Mouse (Mus musculus): ENCODE data around the gene Neu3. TPM values are rescaled to one million over a fixed set of nuclear protein-coding genes. Genes with fewer than 3 reads are reported as not detected.

Neu3 gene
- 2.1 and 2.4 TPM in 2 replicates for polyA plus RNA-seq (2014; fragmentation: Nextera tagmentation; extraction: Ambion mirVana)

GRCm38 (mm10) chr7:99828083-99828570 lies at the start of gene Neu3:
Neu3 (minus strand) TSS chr7:99828417.
- H3K36me3 ChIP-seq (ENCODE audit: control insufficient read depth, insufficient read depth, low read length) = no peaks in the 10 kb centered on the region
- 0 out of 2 replicates have a peak, but pooled peaks cover 3% of the 10 kb centered on the region for H3K4me1 ChIP-seq (ENCODE audit: control insufficient read depth, insufficient read depth, low read length)
- H3K9ac ChIP-seq (replicated peaks; ENCODE audit: low read depth, low read length) = peak within 1 kb of the TSS; percentile 29
- H3K4me3 ChIP-seq (ENCODE audit: low read depth, low read length) = peak within 1 kb of the TSS; percentile 27
- no peaks in the 10 kb centered on the region for H3K9me3 ChIP-seq (ENCODE audit: control insufficient read depth, low read length)
- H3K4me2 ChIP-seq (ENCODE audit: low read depth, low read length) = peak within 1 kb of the TSS; percentile 38
- H3K27me3 ChIP-seq (ENCODE audit: control insufficient read depth, insufficient read depth, low read length) = no peaks in the 10 kb centered on the region
- ATAC-seq (ENCODE audit: low read depth) = peak; percentile 96
- under 1% methylated on average over 26 of the region's 26 CpGs for WGBS
- H3K27ac ChIP-seq (ENCODE audit: low read depth, low read length) = 0 out of 2 replicates have a peak within 1 kb of the TSS, but pooled peaks have one; percentile 13

GRCm38 (mm10) chr7:99876345-99876744 lies 48.1 kb upstream of the Neu3 start:
- H3K9ac ChIP-seq (replicated peaks; ENCODE audit: low read depth, low read length) = no peak overlapping the region
- H3K36me3 ChIP-seq (ENCODE audit: control insufficient read depth, insufficient read depth, low read length) = no peaks in the 10 kb centered on the region
- no peak overlapping the region for H3K4me2 ChIP-seq (ENCODE audit: low read depth, low read length)
- H3K4me3 ChIP-seq (ENCODE audit: low read depth, low read length) = no peak overlapping the region
- 3% methylated on average over 3 of the region's 3 CpGs for WGBS
- H3K4me1 ChIP-seq (ENCODE audit: control insufficient read depth, insufficient read depth, low read length) = 0 out of 2 replicates have a peak, but pooled peaks cover 4% of the 10 kb centered on the region
- H3K27ac ChIP-seq (ENCODE audit: low read depth, low read length) = no peak overlapping the region
- no peaks in the 10 kb centered on the region for H3K27me3 ChIP-seq (ENCODE audit: control insufficient read depth, insufficient read depth, low read length)
- peak; percentile 44; the same call in 1 of the 2 replicates for ATAC-seq (ENCODE audit: low read depth)
- H3K9me3 ChIP-seq (ENCODE audit: control insufficient read depth, low read length) = no peaks in the 10 kb centered on the region

- Histone ChIP-seq H3K4me3 (ENCODE audit: low read depth, low read length) (no peak overlapping the region), H3K27ac (ENCODE audit: low read depth, low read length) (no peak overlapping the region), H3K27me3 (ENCODE audit: control insufficient read depth, insufficient read depth, low read length) (no peaks in the 10 kb centered on the region), H3K4me2 (ENCODE audit: low read depth, low read length) (no peak overlapping the region), H3K36me3 (ENCODE audit: control insufficient read depth, insufficient read depth, low read length) (no peaks in the 10 kb centered on the region), H3K9me3 (ENCODE audit: control insufficient read depth, low read length) (no peaks in the 10 kb centered on the region), H3K4me1 (ENCODE audit: control insufficient read depth, insufficient read depth, low read length) (0 out of 2 replicates have a peak, but pooled peaks cover 4% of the 10 kb centered on the region), H3K9ac (replicated peaks; ENCODE audit: low read depth, low read length) (no peak overlapping the region)
- no peak for ATAC-seq (ENCODE audit: low read depth)
- WGBS = 62% methylated on average over 5 of the region's 5 CpGs
These were observed 47.7 kb upstream of the Neu3 start for GRCm38 (mm10) chr7:99875891-99876290.

GRCm38 (mm10) chr7:99873965-99874364 lies 45.7 kb upstream of the Neu3 start:
- WGBS = 77% methylated on average over 6 of the region's 6 CpGs
- H3K4me3 ChIP-seq (ENCODE audit: low read depth, low read length) = no peak overlapping the region
- no peak overlapping the region for H3K4me2 ChIP-seq (ENCODE audit: low read depth, low read length)
- H3K36me3 ChIP-seq (ENCODE audit: control insufficient read depth, insufficient read depth, low read length) = no peaks in the 10 kb centered on the region
- H3K9me3 ChIP-seq (ENCODE audit: control insufficient read depth, low read length) = no peaks in the 10 kb centered on the region
- no peaks in the 10 kb centered on the region for H3K27me3 ChIP-seq (ENCODE audit: control insufficient read depth, insufficient read depth, low read length)
- H3K9ac ChIP-seq (replicated peaks; ENCODE audit: low read depth, low read length) = no peak overlapping the region
- ATAC-seq (ENCODE audit: low read depth) = no peak
- H3K4me1 ChIP-seq (ENCODE audit: control insufficient read depth, insufficient read depth, low read length) = 0 out of 2 replicates have a peak, but pooled peaks cover 4% of the 10 kb centered on the region
- H3K27ac ChIP-seq (ENCODE audit: low read depth, low read length) = no peak overlapping the region

- no peak for ATAC-seq (ENCODE audit: low read depth)
- no peaks in the 10 kb centered on the region for H3K9me3 ChIP-seq (ENCODE audit: control insufficient read depth, low read length)
- H3K4me1 ChIP-seq (ENCODE audit: control insufficient read depth, insufficient read depth, low read length) = no peaks in the 10 kb centered on the region
- WGBS = 70% methylated on average over 4 of the region's 4 CpGs
- H3K27me3 ChIP-seq (ENCODE audit: control insufficient read depth, insufficient read depth, low read length) = no peaks in the 10 kb centered on the region
- H3K36me3 ChIP-seq (ENCODE audit: control insufficient read depth, insufficient read depth, low read length) = no peaks in the 10 kb centered on the region
- no peak overlapping the region for H3K9ac ChIP-seq (replicated peaks; ENCODE audit: low read depth, low read length)
- H3K4me3 ChIP-seq (ENCODE audit: low read depth, low read length) = no peak overlapping the region
- H3K4me2 ChIP-seq (ENCODE audit: low read depth, low read length) = no peak overlapping the region
- H3K27ac ChIP-seq (ENCODE audit: low read depth, low read length) = no peak overlapping the region
These were observed 41.1 kb upstream of the Neu3 start for GRCm38 (mm10) chr7:99869296-99869695.

GRCm38 (mm10) chr7:99865219-99865618 lies 37.0 kb upstream of the Neu3 start:
- Histone ChIP-seq H3K4me2 (ENCODE audit: low read depth, low read length) (no peak overlapping the region), H3K9me3 (ENCODE audit: control insufficient read depth, low read length) (no peaks in the 10 kb centered on the region), H3K27ac (ENCODE audit: low read depth, low read length) (no peak overlapping the region), H3K27me3 (ENCODE audit: control insufficient read depth, insufficient read depth, low read length) (no peaks in the 10 kb centered on the region), H3K9ac (replicated peaks; ENCODE audit: low read depth, low read length) (no peak overlapping the region), H3K36me3 (ENCODE audit: control insufficient read depth, insufficient read depth, low read length) (no peaks in the 10 kb centered on the region), H3K4me3 (ENCODE audit: low read depth, low read length) (no peak overlapping the region), H3K4me1 (ENCODE audit: control insufficient read depth, insufficient read depth, low read length) (no peaks in the 10 kb centered on the region)
- ATAC-seq (ENCODE audit: low read depth) = no peak
- WGBS = 59% methylated on average over 3 of the region's 3 CpGs

GRCm38 (mm10) chr7:99864241-99865028 lies 36.2 kb upstream of the Neu3 start:
- Histone ChIP-seq H3K4me1 (ENCODE audit: control insufficient read depth, insufficient read depth, low read length) (no peaks in the 10 kb centered on the region), H3K4me2 (ENCODE audit: low read depth, low read length) (no peak overlapping the region), H3K4me3 (ENCODE audit: low read depth, low read length) (no peak overlapping the region), H3K36me3 (ENCODE audit: control insufficient read depth, insufficient read depth, low read length) (no peaks in the 10 kb centered on the region), H3K27ac (ENCODE audit: low read depth, low read length) (no peak overlapping the region), H3K27me3 (ENCODE audit: control insufficient read depth, insufficient read depth, low read length) (no peaks in the 10 kb centered on the region), H3K9me3 (ENCODE audit: control insufficient read depth, low read length) (no peaks in the 10 kb centered on the region), H3K9ac (replicated peaks; ENCODE audit: low read depth, low read length) (no peak overlapping the region)
- 45% methylated on average over 11 of the region's 11 CpGs for WGBS
- ATAC-seq (ENCODE audit: low read depth) = no peak

- no peaks in the 10 kb centered on the region for H3K27me3 ChIP-seq (ENCODE audit: control insufficient read depth, insufficient read depth, low read length)
- no peaks in the 10 kb centered on the region for H3K36me3 ChIP-seq (ENCODE audit: control insufficient read depth, insufficient read depth, low read length)
- no peak within 1 kb of the TSS for H3K27ac ChIP-seq (ENCODE audit: low read depth, low read length)
- no peaks in the 10 kb centered on the region for H3K9me3 ChIP-seq (ENCODE audit: control insufficient read depth, low read length)
- no peak for ATAC-seq (ENCODE audit: low read depth)
- no peaks in the 10 kb centered on the region for H3K4me1 ChIP-seq (ENCODE audit: control insufficient read depth, insufficient read depth, low read length)
- no peak within 1 kb of the TSS for H3K4me2 ChIP-seq (ENCODE audit: low read depth, low read length)
- no peak within 1 kb of the TSS for H3K4me3 ChIP-seq (ENCODE audit: low read depth, low read length)
- 36% methylated on average over 7 of the region's 7 CpGs for WGBS
- H3K9ac ChIP-seq (replicated peaks; ENCODE audit: low read depth, low read length) = no peak within 1 kb of the TSS
These were observed 35.1 kb upstream of the Neu3 start, which contains the start of gene Spcs2 for GRCm38 (mm10) chr7:99863362-99863761. Spcs2 (minus strand) TSS chr7:99863462.
